Mouse (Mus musculus) layer of hippocampus, postnatal 36 days (tissue): ENCODE results near the gene Fat4. TPM values are rescaled to one million over a fixed set of nuclear protein-coding genes. Genes with fewer than 3 reads are reported as not detected.

Experiments
- DNase-seq, 2 experiments: peaks; one replicate each; pipeline ENCODE4 v3.0.0; 2022
- total RNA-seq, 2 experiments: library from RNA; stranded (reverse); gene quantifications; 2 replicates each; pipeline ENCODE4 v1.2.3; 2021

Gene Fat4
- total RNA-seq = 10 to 100 TPM; 28.4 to 35.2 TPM

DNA sequence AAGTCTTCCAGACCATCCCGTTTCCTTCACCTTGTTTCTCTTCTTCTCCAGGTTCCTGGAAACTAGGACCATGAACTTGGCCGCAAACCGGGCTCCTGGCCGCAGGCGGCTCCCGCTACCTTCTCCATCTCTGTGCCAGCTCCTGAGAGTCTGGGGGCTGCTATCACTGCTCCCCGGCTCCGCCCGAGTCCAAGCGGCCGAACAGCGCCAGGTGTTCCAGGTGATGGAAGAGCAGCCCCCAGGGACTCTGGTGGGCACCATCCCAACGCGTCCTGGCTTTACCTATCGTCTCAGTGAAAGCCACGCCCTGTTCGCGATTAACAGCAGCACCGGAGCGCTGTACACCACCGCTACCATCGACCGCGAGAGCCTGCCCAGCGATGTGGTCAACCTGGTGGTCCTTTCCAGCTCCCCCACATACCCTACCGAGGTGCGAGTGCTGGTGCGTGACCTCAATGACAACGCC is at the start of gene Fat4:
Gene Fat4 (plus strand): TSS at position 51 of the 466 bp plus-strand sequence.
- no peak for DNase-seq

DNA sequence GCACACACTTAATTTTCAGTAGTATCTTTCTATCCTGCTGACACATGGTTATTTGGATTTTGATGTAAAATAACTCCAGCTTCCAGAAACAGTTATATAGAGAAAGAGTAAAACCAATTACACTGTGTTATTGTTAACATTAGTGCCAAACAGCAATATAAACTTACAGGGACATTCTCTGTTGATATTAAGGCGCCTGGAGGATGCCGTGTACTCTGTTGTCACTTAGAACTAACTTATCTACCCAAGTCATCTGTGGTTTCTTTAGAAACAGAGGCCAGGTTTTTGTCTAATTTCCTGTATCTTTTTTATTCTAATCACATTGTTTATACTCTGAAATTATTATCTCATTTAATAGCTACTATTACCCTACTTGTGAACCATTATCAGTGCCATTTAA is 47.3 kb upstream of the Fat4 start:
- no peak for DNase-seq

DNA sequence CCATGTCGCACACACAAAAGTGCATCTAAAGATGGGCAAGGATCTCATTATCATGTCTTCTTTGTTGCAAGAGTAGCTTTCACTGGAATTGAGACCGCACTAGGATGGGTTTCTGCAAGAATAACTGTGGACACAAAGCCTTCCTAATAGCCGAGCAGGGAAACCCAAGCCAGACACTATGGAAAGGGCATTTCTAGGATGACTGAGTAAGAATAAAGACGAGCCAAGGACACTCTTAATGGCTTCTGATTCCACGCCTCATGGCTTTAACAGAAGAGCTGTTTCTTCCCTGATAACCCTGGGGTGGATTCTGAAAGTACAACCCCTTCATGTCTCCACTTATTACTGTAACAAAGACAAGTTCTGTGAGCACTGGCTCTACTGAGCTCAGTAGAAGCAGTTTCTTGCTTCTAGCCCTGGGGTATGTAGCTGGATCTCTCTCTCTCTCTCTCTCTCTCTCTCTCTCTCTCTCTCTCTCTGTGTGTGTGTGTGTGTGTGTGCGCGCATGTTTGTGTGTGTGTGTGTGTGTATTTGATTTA is 43.7 kb upstream of the Fat4 start:
- DNase-seq = no peak

DNA sequence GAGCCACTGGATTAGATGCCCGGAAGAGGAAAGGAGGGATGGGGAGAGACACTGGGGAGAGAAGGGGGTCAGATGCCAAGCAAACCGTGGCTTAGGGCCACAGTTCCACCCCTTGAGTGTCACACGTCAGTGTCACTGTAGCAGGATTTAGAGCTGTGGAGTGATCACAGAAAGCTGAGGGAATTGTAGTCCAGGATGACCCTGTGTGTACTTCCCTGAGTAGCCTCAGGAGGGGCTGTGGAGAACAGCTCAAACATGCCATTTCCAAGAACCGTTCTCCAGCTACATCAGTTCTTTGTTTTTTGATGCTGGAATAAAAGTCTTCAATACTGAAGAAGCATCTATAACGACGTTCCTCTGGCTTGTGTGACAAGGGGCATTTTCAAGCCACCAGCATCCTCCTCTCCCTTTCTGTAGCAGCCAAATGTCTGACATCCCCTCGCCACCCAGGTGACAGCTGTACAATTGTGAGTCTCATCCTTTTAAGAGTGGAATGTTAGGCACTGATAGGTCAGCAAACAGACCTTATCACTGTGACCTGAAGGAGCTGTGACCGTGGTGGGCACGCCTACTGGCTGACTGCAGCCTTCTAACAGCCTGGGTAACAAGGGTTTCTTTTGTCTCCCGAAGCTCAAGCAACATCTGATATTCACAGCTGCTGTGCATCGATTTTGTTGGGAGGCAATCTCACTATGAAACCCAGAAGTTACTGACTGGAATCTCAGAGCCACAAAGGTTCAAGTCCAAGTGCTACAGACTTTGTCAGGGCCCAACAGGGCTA is 39.9 kb upstream of the Fat4 start:
- DNase-seq = no peak

DNA sequence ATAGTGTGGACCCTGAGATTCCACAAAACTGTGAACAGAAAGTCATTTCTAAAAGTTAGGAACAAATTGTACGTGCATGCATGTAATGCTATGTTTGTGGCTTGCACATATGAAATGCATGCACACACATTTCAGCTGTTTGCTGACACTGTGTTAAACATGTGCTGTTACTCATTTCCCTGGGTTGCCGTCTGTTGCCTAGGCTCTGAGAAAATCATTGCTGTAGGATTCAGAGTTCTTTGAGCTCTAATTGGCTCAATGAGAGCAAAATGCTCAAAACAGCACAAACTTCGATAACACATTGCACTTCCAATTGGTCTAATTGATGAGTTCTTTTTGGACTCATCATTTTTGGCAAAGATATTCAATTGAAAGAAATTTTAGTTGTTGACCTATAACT is 37.7 kb upstream of the Fat4 start:
- no peak for DNase-seq

DNA sequence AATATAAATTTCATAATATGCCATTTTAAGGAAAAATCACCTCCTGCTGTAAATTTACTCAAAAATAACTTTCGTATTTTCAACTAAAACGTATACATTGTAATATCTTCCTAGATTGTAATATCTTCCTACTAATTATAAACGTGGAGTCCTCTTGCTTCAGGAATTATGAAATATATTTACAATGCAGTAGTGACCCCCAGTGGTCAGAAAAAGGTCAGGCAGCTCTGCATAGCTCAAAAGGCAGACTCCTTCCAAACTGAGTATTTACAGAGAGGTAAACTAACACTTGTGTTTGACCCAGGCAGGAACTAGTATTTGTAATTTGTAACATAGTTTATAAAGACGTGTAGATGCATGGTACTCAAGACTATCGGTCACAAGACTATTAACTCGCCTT is 37.2 kb upstream of the Fat4 start:
- DNase-seq = peak; percentile 20 to 32

DNA sequence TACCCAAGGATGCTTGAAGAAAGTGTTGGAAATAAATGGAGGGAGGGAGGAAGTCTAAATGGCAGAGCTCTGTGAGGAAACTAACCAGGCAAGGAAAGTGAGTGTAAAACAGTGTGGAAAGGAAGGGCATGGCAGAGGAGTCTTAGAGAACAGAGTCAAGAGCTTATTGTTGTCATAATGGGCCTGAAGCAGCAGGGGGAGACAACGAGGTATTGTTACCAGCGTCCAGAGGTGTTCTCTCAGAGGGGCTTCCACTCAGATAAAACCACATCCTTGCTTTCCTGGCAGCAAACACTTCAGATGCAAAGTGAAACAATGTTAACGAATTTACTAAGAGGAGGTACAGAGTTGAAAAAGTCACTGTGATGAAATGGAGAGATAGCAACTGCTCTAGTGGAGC is 33.1 kb upstream of the Fat4 start:
- DNase-seq = no peak

DNA sequence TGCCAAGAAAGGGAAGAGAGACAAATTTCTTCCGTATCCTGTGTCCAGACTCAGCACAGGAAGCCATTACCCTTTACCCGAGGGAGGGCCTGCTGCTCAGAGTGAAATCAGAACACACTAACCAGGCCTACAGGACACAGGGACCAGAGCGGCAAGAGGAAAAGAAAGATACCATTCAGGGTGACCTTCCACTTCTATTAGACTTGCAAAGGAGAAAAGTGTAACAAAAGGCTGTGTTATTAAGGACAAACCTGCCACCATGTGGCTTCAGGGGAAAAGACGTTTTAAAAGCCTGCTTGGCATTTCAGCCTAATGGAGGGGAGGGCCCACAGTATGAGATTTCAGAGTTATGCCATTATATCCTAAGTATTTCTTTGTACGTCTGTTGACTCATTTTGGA is 26.1 kb upstream of the Fat4 start:
- no peak for DNase-seq

DNA sequence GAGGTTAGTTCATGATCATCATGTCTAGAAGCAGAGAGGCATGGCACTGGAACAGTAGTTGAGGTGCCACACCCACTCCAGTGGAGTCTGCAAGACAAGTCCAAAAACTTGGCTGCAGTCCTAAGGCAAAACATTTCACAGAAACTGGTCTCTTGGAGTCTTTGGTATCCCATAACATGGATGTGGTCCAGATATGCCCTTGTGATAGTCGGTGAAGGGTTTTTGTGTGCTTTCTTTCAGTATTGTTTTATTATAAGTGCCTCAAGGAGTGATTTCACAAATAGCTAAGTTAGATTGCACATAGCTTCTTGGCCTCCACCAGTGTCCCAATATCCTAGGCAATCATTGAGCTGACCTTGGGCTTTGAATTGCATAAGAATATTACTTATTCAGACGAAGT is 15.4 kb upstream of the Fat4 start:
- no peak for DNase-seq

DNA sequence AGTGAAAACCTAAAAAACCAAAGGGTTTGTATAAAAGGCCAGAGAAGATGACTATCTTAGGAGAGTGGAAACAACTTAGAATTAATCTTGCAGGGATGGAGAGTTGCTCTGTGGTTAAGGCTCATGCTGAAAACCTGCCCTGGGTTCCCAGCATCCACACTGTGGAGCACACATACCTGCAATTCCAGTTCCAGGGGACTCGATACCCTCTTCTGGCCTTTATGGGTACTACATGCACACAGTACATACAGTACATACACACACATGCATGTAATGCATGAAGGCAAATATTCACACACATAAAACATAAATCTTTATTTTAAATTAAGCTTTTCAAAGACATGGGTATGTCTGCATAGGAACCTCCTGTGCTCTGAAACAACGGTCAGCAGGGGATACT is 10.9 kb upstream of the Fat4 start:
- DNase-seq = no peak

DNA sequence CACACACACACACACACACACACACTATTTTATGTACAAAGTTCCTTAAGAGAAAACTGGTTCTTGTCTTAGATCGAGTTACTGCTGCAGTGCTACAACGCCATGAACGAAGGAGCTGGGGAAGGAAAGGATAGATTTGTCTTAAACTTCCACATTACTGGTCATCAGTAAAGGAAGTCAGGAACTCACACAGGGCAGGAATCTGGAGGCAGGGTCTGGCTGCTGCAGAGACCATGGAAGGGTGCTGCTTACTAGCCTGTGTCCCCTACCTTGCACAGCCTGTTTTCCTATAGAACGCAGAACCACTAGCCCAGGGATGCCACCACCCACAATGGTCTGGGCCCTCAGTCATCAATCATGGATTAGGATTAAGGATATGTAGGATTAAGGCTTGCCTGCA is 10.0 kb upstream of the Fat4 start:
- DNase-seq = no peak

DNA sequence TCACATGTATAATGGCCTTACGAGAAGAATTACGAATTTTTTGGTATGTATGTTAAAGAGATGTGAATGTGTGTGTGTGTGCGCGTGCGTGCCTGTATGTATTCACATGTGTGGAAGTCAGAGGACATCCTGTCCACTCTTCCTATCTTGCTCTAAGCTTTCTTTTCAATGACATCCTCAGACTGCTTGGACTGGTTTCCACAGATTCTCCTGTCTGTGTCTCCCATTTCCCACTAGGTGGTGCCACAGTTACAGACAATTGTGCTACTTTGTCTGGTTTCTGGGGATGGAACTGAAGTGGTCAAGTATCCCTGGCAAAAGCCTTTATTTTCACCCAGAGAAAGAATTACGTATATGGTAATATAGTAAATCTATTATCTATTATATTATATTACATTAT is 4.0 kb upstream of the Fat4 start:
- no peak for DNase-seq

DNA sequence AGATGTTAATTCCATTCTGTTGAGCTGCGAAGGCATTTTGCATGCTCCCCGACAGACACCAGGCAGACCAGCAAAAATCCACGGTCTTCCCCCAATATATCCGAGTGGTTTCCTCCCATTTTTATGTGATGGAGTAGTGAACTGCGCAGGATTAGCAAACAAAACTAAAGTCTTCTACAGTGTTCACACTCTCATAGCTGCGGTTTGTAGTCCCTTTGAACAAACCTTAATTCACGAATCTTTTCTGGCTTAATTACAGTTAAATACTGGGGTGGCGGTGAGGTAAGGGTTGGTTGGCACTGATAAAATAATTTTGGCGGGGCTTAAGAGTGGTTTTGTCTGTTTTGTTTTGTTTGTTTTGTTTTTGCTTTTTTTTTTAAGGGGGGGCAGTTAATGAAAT is 3.1 kb upstream of the Fat4 start:
- DNase-seq = no peak

DNA sequence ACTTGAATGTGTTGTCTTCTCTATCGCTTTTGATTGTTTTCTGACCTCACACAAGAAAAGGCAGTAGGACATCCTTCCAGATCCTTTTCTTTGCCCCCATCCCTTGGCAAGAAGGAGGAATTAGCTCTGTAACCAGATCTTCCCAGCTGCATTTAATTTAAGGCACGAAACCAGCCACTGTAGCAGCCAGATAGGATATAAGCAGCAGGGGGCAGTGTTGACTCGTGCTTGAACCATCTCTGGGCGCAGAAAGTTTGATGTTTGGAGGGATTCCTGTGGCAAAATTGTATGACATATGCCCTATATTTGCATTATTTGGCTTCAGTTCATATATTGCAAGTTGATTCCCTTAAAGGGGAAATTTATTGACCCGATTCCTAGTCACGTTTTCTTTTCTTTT is 2.5 kb upstream of the Fat4 start:
- peak; percentile 81 to 86 for DNase-seq

DNA sequence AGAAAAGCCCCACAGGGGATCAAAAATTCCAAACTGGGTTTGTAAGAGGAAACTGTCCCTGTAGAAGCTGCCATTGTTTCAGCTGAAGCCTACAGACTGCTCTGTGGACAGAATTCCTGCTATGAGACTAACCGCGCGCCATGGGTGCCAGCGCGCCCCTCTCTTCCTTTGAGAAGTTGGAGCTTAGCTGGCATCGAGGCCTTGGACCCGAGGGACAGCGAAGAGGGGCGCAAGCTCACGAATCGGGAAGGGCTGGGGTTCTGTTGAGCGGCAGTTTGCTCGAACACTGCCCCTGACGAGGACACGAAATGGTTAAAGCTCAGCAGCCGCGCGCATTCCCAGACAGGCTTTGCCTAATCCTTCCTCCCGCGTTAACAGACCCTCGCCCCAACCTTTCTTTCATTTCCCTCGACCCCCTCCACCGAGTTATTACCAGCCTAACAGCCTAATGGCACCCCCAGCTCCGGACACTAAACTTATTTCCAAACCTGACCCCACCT is 1.8 kb upstream of the Fat4 start:
- DNase-seq = no peak

DNA sequence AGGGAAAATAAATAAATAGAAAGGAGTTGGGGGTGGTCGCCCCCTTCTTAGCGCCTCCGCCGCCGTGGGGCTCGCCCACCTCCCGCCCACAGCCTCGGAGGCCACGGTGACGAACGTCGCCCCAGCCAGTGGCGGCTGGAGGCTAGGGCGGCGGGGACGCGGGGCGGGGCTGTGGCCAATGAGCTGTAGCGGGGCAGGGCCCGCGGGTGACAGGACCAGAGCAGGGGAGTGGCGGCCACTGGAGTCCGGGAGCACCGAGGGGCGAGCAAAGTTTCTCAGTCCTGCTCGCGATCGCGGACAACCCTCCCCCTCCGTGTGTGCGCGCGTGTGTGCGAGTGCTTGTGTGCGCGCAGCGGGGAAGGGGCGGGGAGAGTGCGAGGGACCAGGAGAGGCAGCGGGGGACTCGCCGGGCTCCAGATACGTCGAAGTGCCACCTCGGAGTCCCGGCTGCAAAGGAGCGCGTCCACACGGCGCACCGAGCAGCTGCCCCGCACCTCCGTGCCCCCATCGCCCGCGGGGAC is 1.2 kb upstream of the Fat4 start:
- DNase-seq = peak; percentile 78

DNA sequence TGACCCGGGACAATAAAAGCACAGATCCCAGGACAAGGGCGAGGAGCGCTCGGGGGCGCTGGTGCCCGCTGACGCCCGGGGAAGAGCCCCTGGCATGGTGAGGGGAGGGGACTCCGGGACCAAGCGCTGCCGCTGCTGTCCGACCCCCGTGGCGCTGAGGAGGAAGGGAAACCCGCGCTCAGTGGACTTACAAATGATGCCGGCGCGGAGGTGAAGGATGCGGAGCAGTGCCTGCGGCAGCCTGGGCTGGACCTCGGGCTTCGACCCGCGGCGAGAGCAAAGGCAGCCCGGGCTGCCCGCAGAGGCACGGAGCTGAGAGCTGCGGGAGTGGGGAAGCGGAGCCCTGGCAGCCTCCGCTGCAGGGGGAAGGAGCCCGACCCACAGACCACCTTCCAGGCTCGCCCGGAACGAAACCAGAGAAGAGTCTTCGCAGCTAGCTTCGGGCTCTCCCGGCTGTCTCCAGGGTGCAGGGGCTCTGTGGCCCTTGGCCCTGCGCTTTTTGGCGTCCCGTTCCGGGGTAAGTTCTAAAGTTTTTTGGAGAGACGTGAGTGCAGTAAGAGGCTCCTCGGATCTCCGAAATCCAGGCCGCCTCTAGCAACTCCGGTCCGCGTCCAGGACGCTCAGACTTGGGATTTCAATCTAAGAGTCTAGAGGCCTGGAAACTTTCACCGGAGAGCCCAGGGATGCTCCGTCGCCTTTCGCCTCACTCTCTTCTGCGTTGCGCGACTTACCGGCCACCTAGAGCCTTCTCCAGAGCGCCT is 499 bp upstream of the Fat4 start:
- DNase-seq = peak; percentile 48 to 50

DNA sequence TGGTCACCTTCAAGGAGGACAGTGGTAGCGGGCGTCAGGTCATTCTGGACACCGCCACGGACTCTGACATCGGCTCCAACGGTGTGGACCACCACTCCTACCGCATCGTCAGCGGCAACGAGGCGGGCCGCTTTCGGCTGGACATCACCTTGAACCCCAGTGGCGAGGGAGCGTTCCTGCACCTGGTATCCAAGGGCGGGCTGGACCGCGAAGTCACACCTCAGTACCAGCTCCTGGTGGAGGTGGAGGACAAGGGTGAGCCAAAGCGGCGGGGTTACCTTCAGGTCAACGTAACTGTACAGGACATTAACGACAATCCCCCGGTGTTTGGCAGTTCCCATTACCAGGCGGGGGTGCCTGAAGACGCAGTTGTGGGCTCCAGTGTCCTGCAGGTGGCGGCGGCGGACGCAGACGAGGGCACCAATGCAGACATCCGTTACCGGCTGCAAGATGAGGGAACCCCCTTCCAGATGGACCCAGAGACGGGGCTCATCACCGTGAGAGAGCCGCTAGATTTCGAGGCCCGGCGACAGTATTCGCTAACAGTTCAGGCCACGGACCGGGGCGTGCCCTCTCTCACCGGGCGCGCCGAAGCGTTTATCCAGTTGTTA is 746 bp downstream of the Fat4 start:
- peak; percentile 51 to 57 for DNase-seq

DNA sequence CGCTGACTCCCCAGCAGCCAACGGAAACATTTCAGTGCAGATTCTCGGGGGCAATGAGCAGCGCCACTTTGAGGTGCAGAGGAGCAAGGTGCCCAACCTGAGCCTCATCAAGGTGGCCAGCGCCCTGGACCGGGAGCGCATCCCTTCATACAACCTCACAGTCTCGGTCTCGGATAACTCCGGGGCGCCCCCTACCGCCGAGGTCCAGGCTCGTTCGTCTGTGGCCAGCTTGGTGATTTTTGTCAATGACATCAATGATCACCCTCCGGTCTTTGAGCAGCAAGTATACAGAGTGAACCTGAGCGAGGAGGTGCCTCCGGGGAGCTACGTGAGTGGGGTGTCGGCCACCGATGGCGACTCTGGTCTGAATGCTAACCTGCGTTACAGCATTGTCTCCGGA is 1.4 kb downstream of the Fat4 start:
- peak; percentile 87 for DNase-seq

DNA sequence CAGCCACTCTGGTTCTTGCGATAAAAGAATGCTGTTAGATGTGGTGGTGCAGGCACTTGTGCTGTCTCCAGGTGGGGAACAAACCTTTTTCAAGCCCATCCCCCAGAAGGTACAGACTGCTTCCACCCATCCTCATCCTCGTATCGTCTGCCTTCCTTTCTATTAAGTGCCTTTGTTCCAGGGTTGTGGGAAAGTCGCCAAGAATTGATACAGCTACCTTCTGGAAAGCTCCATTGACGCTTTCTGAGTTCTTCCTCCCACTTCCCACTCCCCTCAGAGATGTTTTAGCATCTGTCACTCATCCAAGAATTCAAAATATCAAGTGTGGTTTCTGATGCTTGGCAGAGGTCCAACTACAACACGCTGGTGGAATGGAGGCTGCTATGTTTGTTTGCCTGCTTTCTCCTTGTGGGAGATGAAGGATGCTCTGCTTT is 6.1 kb downstream of the Fat4 start:
- DNase-seq = no peak

DNA sequence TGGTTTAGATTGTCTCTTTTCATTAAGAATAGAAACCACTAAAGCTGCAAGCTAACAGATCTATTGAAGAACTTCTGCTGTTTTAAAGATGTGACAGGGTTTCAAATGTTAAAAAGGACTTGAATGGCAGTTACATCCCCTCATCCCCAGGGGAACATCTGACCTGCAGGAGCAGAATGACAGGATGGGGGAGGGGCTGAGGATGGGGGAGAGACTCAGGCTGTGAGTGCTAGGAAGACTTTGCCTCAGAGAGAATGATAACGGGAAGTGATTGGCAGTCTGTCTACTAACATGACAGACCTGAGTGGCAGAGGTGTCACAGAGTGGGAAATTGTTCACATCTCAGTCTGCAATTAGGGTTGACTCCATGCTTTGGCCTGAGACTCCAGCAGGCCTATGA is 14.1 kb downstream of the Fat4 start:
- DNase-seq = no peak

DNA sequence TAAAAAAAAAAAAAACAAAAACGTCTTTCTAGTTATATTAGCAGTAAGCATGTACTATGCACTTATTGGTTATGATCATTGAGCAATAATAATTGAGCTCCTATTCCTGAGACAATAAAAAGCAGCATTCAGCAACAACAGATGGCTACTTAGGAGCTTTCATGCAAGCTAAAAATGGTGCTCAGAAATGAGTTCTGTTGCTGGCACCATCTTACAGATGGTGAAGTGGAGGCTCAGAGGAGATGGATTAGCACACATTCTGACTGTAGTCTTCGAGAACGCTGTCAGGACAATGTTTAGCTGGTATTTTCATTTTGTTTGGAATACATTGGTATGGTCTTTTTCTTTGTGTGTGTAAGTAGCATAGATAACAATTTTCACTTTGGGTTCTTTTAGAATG is 20.1 kb downstream of the Fat4 start:
- no peak for DNase-seq
